Mouse (Mus musculus) lung, postnatal 14 days (tissue): ENCODE results near the gene Arhgap21.

Source experiments
- DNase-seq: peaks from one replicate; pipeline ENCODE4 v3.0.0; 2021

Arhgap21 gene

GRCm38 (mm10) chr2:20966176-20967100 lies 2.2 kb downstream of the Arhgap21 start:
- DNase-seq = peak; percentile 12

- no peak for DNase-seq
Observed at GRCm38 (mm10) chr2:20965361-20965760, 3.3 kb downstream of the Arhgap21 start.

- DNase-seq = no peak
Observed at GRCm38 (mm10) chr2:20964461-20964860, 4.2 kb downstream of the Arhgap21 start.

- DNase-seq = no peak
Observed at GRCm38 (mm10) chr2:20963226-20963805, 5.4 kb downstream of the Arhgap21 start.

- DNase-seq = no peak
Observed at GRCm38 (mm10) chr2:20962284-20962683, 6.4 kb downstream of the Arhgap21 start.

- DNase-seq = no peak
Observed at GRCm38 (mm10) chr2:20961825-20962224, 6.9 kb downstream of the Arhgap21 start.

GRCm38 (mm10) chr2:20961295-20961694 lies 7.4 kb downstream of the Arhgap21 start:
- no peak for DNase-seq

GRCm38 (mm10) chr2:20960668-20961035 lies 8.0 kb downstream of the Arhgap21 start:
- no peak for DNase-seq

GRCm38 (mm10) chr2:20959906-20960667 lies 8.6 kb downstream of the Arhgap21 start:
- no peak for DNase-seq

- DNase-seq = no peak
Observed at GRCm38 (mm10) chr2:20959045-20959444, 9.6 kb downstream of the Arhgap21 start.

GRCm38 (mm10) chr2:20957995-20958394 lies 10.7 kb downstream of the Arhgap21 start:
- no peak for DNase-seq

GRCm38 (mm10) chr2:20956716-20957115 lies 12.0 kb downstream of the Arhgap21 start:
- DNase-seq = no peak

- no peak for DNase-seq
Observed at GRCm38 (mm10) chr2:20955996-20956395, 12.7 kb downstream of the Arhgap21 start.

GRCm38 (mm10) chr2:20955376-20955775 lies 13.3 kb downstream of the Arhgap21 start:
- no peak for DNase-seq

- no peak for DNase-seq
Observed at GRCm38 (mm10) chr2:20952716-20953115, 16.0 kb downstream of the Arhgap21 start.

GRCm38 (mm10) chr2:20949168-20949567 lies 19.5 kb downstream of the Arhgap21 start:
- DNase-seq = no peak

- no peak for DNase-seq
Observed at GRCm38 (mm10) chr2:20947036-20947435, 21.6 kb downstream of the Arhgap21 start.

GRCm38 (mm10) chr2:20945596-20945995 lies 23.1 kb downstream of the Arhgap21 start:
- DNase-seq = no peak

GRCm38 (mm10) chr2:20943730-20944454 lies 24.8 kb downstream of the Arhgap21 start:
- DNase-seq = no peak

GRCm38 (mm10) chr2:20943222-20943621 lies 25.5 kb downstream of the Arhgap21 start:
- no peak for DNase-seq

- DNase-seq = no peak
Observed at GRCm38 (mm10) chr2:20942434-20943198, 26.1 kb downstream of the Arhgap21 start.

GRCm38 (mm10) chr2:20941105-20941504 lies 27.6 kb downstream of the Arhgap21 start:
- DNase-seq = no peak
